Mouse (Mus musculus) cerebellum, postnatal 14 days (tissue): ENCODE measurements around the gene Nsun3.

Experiments
- DNase-seq, 2 experiments: peaks; one replicate each; pipeline ENCODE4 v3.0.0; 2021; ENCODE audit warnings: mixed read lengths in 2 of 2

The Nsun3 gene

GRCm38 (mm10) chr16:62745875-62746274 is 40.7 kb downstream of the Nsun3 start:
- DNase-seq = peak in 1 of 2 experiments; percentile 3

GRCm38 (mm10) chr16:62734359-62734758 is 52.3 kb downstream of the Nsun3 start:
- DNase-seq = no peak

- no peak for DNase-seq
Observed at GRCm38 (mm10) chr16:62730291-62730690, 56.3 kb downstream of the Nsun3 start.

- DNase-seq = no peak
Observed at GRCm38 (mm10) chr16:62729846-62730245, 56.8 kb downstream of the Nsun3 start.

GRCm38 (mm10) chr16:62718255-62718654 is 68.4 kb downstream of the Nsun3 start:
- DNase-seq = peak in 1 of 2 experiments; percentile 4

- DNase-seq = peak; percentile 3 to 7
Observed at GRCm38 (mm10) chr16:62690436-62690835, 96.2 kb downstream of the Nsun3 start.

- no peak for DNase-seq
Observed at GRCm38 (mm10) chr16:62686073-62686472, 100.5 kb downstream of the Nsun3 start.

- DNase-seq = no peak
Observed at GRCm38 (mm10) chr16:62685494-62685893, 101.1 kb downstream of the Nsun3 start.
